Mouse (Mus musculus) ES-E14 (cell line): ENCODE results near the gene Stx7. TPM values are rescaled to one million over a fixed set of nuclear protein-coding genes. Genes with fewer than 3 reads are reported as not detected.
A peak's percentile ranks its signal among the peaks of the same experiment; 100 is the strongest.

Source experiments
- DNase-seq: peaks from one replicate; pipeline ENCODE4 v3.0.0-alpha.2; 2013; ENCODE audit warnings: low read depth, low spot score
- H3K27ac ChIP-seq: 2 replicates; pipeline ENCODE4 v1.5.1; 2012; ENCODE audit warnings: low read depth, mild to moderate bottlenecking, low read length, moderate library complexity, mixed read lengths; ENCODE audit not compliant: poor library complexity, insufficient read depth, severe bottlenecking
- H3K36me3 ChIP-seq: 2 replicates; pipeline ENCODE4 v1.6.1; 2012; ENCODE audit warnings: mild to moderate bottlenecking, low read length, moderate library complexity, mixed read lengths; ENCODE audit not compliant: control insufficient read depth, poor library complexity, insufficient read depth, severe bottlenecking
- H3K4me1 ChIP-seq, 2 experiments: fragments of 150-350 bp in 1 of 2; sonication (generic) in 1 of 2; 2 replicates each; pipeline ENCODE4 v1.6.1; 2012; ENCODE audit warnings: low read length in 2 of 2, mild to moderate bottlenecking in 1 of 2, mixed read lengths in 1 of 2; ENCODE audit not compliant: control insufficient read depth in 2 of 2, insufficient read depth in 2 of 2, poor library complexity in 1 of 2
- H3K4me3 ChIP-seq, 2 experiments: fragments of 150-350 bp in 1 of 2; sonication (generic) in 1 of 2; 2 replicates each; pipeline ENCODE4 v1.5.1; 2012; ENCODE audit warnings: low read length in 2 of 2, low read depth in 1 of 2, mild to moderate bottlenecking in 1 of 2, mixed read lengths in 1 of 2; ENCODE audit not compliant: insufficient read depth in 1 of 2, poor library complexity in 1 of 2, severe bottlenecking in 1 of 2
- H3K9ac ChIP-seq: 2 replicates; pipeline ENCODE4 v1.6.1; 2012; ENCODE audit warnings: low read depth, mild to moderate bottlenecking, low read length, mixed read lengths; ENCODE audit not compliant: poor library complexity, insufficient read depth, severe bottlenecking
- H3K9me3 ChIP-seq: fragments of 150-350 bp; sonication (generic); 2 replicates; pipeline ENCODE4 v1.6.1; 2012; ENCODE audit warnings: low read depth, mild to moderate bottlenecking, low read length; ENCODE audit not compliant: control insufficient read depth, insufficient read depth
- CHD2 ChIP-seq: IDR thresholded peaks from 2 replicates; pipeline ENCODE4 v1.6.1; 2014; ENCODE audit warnings: mild to moderate bottlenecking, low read depth, low read length, inconsistent platforms
- HCFC1 ChIP-seq: IDR thresholded peaks from 2 replicates; pipeline ENCODE4 v1.6.1; 2012; ENCODE audit warnings: low read length, inconsistent platforms, borderline replicate concordance; ENCODE audit not compliant: insufficient read depth
- MAFK ChIP-seq: IDR thresholded peaks from 2 replicates; pipeline ENCODE4 v1.6.1; 2014; ENCODE audit warnings: mild to moderate bottlenecking, low read depth, low read length, inconsistent platforms; ENCODE audit not compliant: insufficient read depth
- ZC3H11A ChIP-seq: IDR thresholded peaks from 2 replicates; pipeline ENCODE4 v1.6.1; 2012; ENCODE audit warnings: low read depth, mild to moderate bottlenecking, inconsistent platforms, low read length, borderline replicate concordance
- ZNF384 ChIP-seq: IDR thresholded peaks from 2 replicates; pipeline ENCODE4 v1.6.1; 2012; ENCODE audit warnings: low read depth, low read length, inconsistent platforms
- in situ Hi-C, 2 experiments: fragments of 600-800 bp; cut with MboI; formaldehyde crosslinking; loops; one replicate each; pipeline ENCODE4 v1.15.1; 2025; ENCODE audit warnings: low sequenced_read_pairs in 2 of 2, inconsistent platforms in 1 of 2; ENCODE audit not compliant: unreplicated experiment in 2 of 2
- total RNA-seq: library from RNA; depleted of rRNA; stranded (reverse); fragments of 300-350 nt; gene quantifications from 2 replicates; pipeline ENCODE4 v1.2.3, GENCODE M21; 2012

Stx7 gene
- total RNA-seq, 1 experiment = 44.5 TPM

DNA sequence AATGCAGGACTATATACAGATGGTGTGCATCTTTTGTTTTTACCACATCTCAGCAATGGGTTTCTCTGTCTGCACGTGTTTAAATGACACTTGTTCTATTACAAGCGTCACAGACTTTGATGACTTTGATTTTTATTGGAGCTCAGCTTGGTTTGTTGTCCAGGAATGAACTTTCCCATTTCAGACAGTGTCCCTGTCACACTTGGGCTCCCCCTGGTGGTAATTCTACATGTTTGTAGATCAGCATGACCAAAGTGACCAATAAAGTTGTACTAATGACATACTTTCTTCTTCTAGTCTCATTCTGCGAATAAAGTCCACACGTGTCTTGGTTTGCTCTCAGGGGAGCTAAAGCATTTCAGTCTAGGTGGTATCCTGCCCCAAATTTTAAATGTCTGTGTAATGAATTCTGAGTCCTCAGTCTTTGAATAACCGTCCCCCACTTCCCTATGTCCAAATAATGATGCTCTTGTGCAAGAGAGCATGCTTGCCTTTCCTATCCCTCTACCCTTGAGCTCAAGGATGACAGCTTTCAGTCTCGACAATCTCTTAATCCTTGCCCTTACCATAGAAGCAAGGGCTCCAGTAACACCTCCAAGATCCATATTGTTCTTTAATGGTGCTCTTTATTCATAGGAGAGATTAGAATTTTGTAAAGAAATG, 37.9 kb upstream of the Stx7 start:
- TF ChIP-seq CHD2 (no peak), ZC3H11A (peak; percentile 36; the same call in 1 of the 2 replicates)

GRCm38 (mm10) chr10:24131451-24132262, 17.4 kb upstream of the Stx7 start:
- in situ Hi-C loops = no loop called here
- DNase-seq = peak; percentile 59
- no peak overlapping the region; the same call in 1 of the 2 replicates for H3K9ac ChIP-seq
- no peaks in the 10 kb centered on the region for H3K9me3 ChIP-seq
- TF ChIP-seq ZC3H11A = no peak
- no peak for TF ChIP-seq ZNF384
- no peak for TF ChIP-seq CHD2
- no peak for TF ChIP-seq HCFC1
- TF ChIP-seq MAFK = no peak
- H3K27ac ChIP-seq = peak overlapping the region; percentile 12; the same call in 1 of the 2 replicates
- peaks cover 7 to 9% of the 10 kb centered on the region in 2 experiments for H3K4me1 ChIP-seq
- peak overlapping the region in 1 of 2 experiments; percentile 49; a peak in 2 of 4 replicates for H3K4me3 ChIP-seq
- no peaks in the 10 kb centered on the region for H3K36me3 ChIP-seq

More for the DNA sequence above, 37.9 kb upstream of the Stx7 start:
- Histone ChIP-seq H3K36me3 (no peaks in the 10 kb centered on the region), H3K4me3 (no peak overlapping the region), H3K27ac (no peak overlapping the region), H3K9me3 (no peaks in the 10 kb centered on the region), H3K9ac (no peak overlapping the region), H3K4me1 (no peaks in the 10 kb centered on the region)
- in situ Hi-C loops = loop anchor here in 1 of 2 experiments (25.0 kb wide), 1 partner anchor 299 kb away; no protein-coding TSS in a partner anchor
- DNase-seq = peak; percentile 64

DNA sequence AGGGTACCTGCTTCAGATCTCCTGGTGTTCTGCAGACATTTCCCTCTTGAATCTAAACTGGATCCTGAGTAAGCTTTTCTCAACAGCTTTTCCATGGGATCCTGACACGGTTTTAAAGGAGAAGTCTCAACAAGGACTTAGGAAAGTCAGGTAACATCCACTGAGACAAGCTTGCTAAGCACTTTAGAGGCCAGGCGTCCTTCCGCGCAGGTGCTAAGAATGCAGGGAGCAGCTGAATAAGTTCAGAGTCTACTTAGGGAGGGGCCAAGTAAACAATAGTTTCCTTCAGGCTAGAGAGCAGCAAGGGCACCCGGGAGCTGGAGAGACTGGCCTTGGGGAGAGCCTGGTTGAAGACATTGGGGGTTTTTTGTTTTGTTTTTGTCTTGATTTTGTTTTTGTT, 16.8 kb upstream of the Stx7 start:
- Histone ChIP-seq H3K27ac (peak overlapping the region; percentile 12; the same call in 1 of the 2 replicates), H3K9me3 (no peaks in the 10 kb centered on the region), H3K36me3 (no peaks in the 10 kb centered on the region), H3K9ac (no peak overlapping the region), H3K4me1 (peaks cover 7 to 9% of the 10 kb centered on the region in 2 experiments), H3K4me3 (peak overlapping the region in 1 of 2 experiments; percentile 49; a peak in 2 of 4 replicates)
- TF ChIP-seq ZC3H11A (no peak), MAFK (peak; percentile 50; the same call in 1 of the 2 replicates), ZNF384 (no peak), HCFC1 (no peak), CHD2 (no peak)
- peak; percentile 54 for DNase-seq
- in situ Hi-C loops = no loop called here

DNA sequence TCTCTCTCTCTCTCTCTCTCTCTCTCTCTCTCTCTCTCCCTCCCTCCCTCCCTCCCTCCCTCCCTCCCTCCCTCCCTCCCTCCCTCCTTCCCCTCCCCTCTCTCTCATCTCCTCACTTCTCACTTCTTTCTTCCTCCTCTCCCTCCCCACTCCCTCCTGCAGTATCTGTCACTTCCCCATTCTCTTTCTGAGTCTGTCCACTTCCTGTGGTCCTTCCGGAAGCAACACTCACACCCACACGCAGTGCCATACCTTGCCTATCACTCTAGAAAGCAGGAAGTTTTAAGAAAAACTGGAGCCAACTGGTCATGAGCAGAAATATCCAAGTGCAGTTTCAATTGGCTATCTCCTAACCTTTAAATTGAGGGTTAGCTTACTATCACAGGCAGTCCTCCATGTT, 16.0 kb upstream of the Stx7 start:
- Histone ChIP-seq H3K4me1 (peaks cover 7 to 9% of the 10 kb centered on the region in 2 experiments), H3K27ac (no peak overlapping the region), H3K4me3 (no peak overlapping the region), H3K36me3 (no peaks in the 10 kb centered on the region), H3K9ac (no peak overlapping the region), H3K9me3 (no peaks in the 10 kb centered on the region)
- no peak for DNase-seq
- TF ChIP-seq ZNF384 = no peak
- TF ChIP-seq CHD2 = no peak
- TF ChIP-seq ZC3H11A = no peak
- TF ChIP-seq MAFK = no peak
- TF ChIP-seq HCFC1 = no peak
- in situ Hi-C loops = no loop called here
